Mouse (Mus musculus) liver, postnatal 0 days (tissue): ENCODE measurements around the gene Il4. TPM values are rescaled to one million over a fixed set of nuclear protein-coding genes. Genes with fewer than 3 reads are reported as not detected.

Experiments
- ATAC-seq: fragments of 200-750 bp; cut with Nextera tagmentation; 2 replicates; pipeline ENCODE4 v1.8.0; 2017; ENCODE audit warnings: mild to moderate bottlenecking, moderate library complexity
- DNase-seq: peaks from one replicate; pipeline ENCODE4 v3.0.0-alpha.2; 2016
- H3K27ac ChIP-seq: fragments of 300-500 bp; sonication (generic); 2 replicates; pipeline ENCODE4 v1.5.1; 2014; ENCODE audit warnings: antibody characterized with exemption, moderate library complexity, mild to moderate bottlenecking, low read depth
- H3K27me3 ChIP-seq: fragments of 300-500 bp; sonication (generic); 2 replicates; pipeline ENCODE4 v1.6.1; 2014; ENCODE audit warnings: low read length, control low read depth, mixed read lengths; ENCODE audit not compliant: insufficient read depth
- H3K36me3 ChIP-seq: fragments of 300-500 bp; sonication (generic); replicated peaks from 2 replicates; pipeline ENCODE4 v1.6.1; 2014; ENCODE audit warnings: mild to moderate bottlenecking, control low read depth, low read length, moderate library complexity, mixed read lengths; ENCODE audit not compliant: insufficient read depth
- H3K4me1 ChIP-seq: fragments of 300-500 bp; sonication (generic); 2 replicates; pipeline ENCODE4 v1.6.1; 2014; ENCODE audit warnings: antibody characterized with exemption, mild to moderate bottlenecking, control low read depth; ENCODE audit not compliant: insufficient read depth
- H3K4me2 ChIP-seq: fragments of 300-500 bp; sonication (generic); 2 replicates; pipeline ENCODE4 v1.6.1; 2014; ENCODE audit warnings: low read depth, mild to moderate bottlenecking, low read length, moderate library complexity, mixed read lengths
- H3K4me3 ChIP-seq: fragments of 300-500 bp; sonication (generic); 2 replicates; pipeline ENCODE4 v1.5.1; 2014; ENCODE audit warnings: low read depth, low read length
- H3K9ac ChIP-seq: fragments of 300-500 bp; sonication (generic); replicated peaks from 2 replicates; pipeline ENCODE4 v1.6.1; 2014; ENCODE audit warnings: mild to moderate bottlenecking, moderate library complexity
- H3K9me3 ChIP-seq: fragments of 300-500 bp; sonication (generic); 2 replicates; pipeline ENCODE4 v1.6.1; 2016; ENCODE audit warnings: mild to moderate bottlenecking, control low read depth, low read length, mixed read lengths
- CTCF ChIP-seq: sonication (generic); IDR thresholded peaks from 2 replicates; pipeline ENCODE4 v1.5.1; 2016; ENCODE audit warnings: antibody characterized with exemption, low read depth
- EP300 ChIP-seq: IDR thresholded peaks from 2 replicates; pipeline ENCODE4 v1.6.1; 2016; ENCODE audit warnings: antibody characterized with exemption, low read depth, mild to moderate bottlenecking
- WGBS: fragments of 180-500 bp; shearing (Covaris S2); extraction: QIAGEN DNeasy Blood & Tissue Kit; methylation state at CpG from one replicate; pipeline ENCODE4 v1.1.7; 2014; ENCODE audit not compliant: insufficient replicate concordance; 5-methylcytosine and 5-hydroxymethylcytosine counted together
- polyA plus RNA-seq: library from polyadenylated mRNA; unstranded; fragments of >200 nt; fragmentation: Nextera tagmentation; extraction: Ambion mirVana; gene quantifications from 2 replicates; pipeline ENCODE4 v1.2.1, GENCODE M21; 2015

Il4 gene
- polyA plus RNA-seq, 1 experiment from 2014 or later, result 0.28 TPM

DNA sequence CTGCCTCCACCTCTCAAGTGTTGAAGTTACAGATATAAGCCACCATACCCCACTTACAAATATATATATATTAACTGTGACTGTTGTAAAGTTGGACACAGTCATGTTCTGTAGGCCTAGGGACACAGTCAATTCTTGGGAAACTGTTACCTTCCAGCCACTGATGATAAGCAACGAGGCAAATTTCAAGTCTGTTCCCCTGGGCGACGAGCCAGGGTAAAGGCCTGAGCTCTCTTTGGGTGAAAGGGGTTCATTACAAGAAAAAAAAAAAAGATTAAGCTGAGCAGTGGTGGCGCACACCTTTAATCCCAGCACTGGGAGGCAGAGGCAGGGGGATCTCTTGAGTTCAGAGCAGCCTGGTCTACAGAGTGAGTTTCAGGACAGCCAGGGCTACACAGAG is 1.6 kb upstream of the Il4 start:
- H3K9me3 ChIP-seq, result no peaks in the 10 kb centered on the region
- no peak overlapping the region for H3K4me2 ChIP-seq
- no peak for ATAC-seq
- no peak overlapping the region for H3K9ac ChIP-seq
- no peaks in the 10 kb centered on the region for H3K27me3 ChIP-seq
- 58% methylated on average over 4 of the region's 4 CpGs for WGBS
- no peak overlapping the region for H3K27ac ChIP-seq
- no peak for DNase-seq
- H3K4me1 ChIP-seq, result peaks cover 6% of the 10 kb centered on the region
- H3K4me3 ChIP-seq, result no peak overlapping the region
- no peak for TF ChIP-seq EP300
- TF ChIP-seq CTCF, result no peak
- H3K36me3 ChIP-seq, result no peaks in the 10 kb centered on the region

DNA sequence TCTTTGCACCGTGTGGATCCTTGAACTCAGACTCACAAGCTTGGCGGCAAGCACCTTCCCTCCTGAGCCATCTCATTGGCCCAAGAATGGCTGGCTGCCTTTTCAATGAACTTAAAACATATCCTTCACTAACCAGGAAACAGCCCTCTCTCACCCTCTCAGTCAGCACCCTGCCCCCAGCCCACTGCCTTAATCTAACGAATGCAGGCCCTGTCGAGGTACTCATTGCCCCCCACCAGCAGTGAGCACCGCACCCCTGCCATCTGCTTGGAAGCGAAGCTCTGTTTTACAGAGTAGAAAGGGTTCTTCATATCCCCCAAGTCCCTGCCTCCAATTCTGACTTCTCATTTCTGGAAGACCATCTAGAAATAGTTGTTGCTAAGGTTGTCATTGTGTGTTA is 959 bp upstream of the Il4 start:
- H3K27ac ChIP-seq, result no peak overlapping the region
- no peak overlapping the region for H3K4me2 ChIP-seq
- ATAC-seq (peak; percentile 53; the same call in 1 of the 2 replicates), DNase-seq (no peak)
- no peaks in the 10 kb centered on the region for H3K27me3 ChIP-seq
- peaks cover 6% of the 10 kb centered on the region for H3K4me1 ChIP-seq
- H3K36me3 ChIP-seq, result no peaks in the 10 kb centered on the region
- H3K9ac ChIP-seq, result no peak overlapping the region
- WGBS, result 47% methylated on average over 6 of the region's 6 CpGs
- no peak overlapping the region for H3K4me3 ChIP-seq
- H3K9me3 ChIP-seq, result no peaks in the 10 kb centered on the region
- TF ChIP-seq CTCF (no peak), EP300 (no peak)

DNA sequence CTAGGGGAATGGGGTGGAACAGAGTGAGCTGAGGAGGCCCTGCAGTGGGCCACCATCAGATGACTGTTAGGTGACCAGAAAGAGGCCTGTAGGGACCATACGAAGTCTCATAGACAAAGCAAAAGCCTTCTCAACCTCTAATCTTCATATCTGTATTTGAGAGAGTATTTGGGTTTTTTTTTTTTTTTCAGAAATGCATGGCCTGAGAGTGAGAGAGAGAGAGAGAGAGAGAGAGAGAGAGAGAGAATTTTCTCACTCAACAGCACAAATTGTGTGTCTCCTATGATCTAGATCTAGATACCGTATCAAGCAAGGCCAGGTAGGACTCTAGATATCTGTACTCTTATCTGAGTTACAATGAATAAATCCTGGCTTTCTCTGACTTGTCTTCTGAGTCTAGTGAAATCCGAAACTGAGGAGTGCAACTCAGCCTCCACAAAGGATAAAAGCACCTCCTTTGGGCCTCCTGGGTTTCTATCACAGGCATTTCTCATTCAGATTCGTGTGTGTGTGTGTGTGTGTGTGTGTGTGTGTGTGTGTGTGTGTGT is 833 bp downstream of the Il4 start:
- ATAC-seq, result no peak

DNA sequence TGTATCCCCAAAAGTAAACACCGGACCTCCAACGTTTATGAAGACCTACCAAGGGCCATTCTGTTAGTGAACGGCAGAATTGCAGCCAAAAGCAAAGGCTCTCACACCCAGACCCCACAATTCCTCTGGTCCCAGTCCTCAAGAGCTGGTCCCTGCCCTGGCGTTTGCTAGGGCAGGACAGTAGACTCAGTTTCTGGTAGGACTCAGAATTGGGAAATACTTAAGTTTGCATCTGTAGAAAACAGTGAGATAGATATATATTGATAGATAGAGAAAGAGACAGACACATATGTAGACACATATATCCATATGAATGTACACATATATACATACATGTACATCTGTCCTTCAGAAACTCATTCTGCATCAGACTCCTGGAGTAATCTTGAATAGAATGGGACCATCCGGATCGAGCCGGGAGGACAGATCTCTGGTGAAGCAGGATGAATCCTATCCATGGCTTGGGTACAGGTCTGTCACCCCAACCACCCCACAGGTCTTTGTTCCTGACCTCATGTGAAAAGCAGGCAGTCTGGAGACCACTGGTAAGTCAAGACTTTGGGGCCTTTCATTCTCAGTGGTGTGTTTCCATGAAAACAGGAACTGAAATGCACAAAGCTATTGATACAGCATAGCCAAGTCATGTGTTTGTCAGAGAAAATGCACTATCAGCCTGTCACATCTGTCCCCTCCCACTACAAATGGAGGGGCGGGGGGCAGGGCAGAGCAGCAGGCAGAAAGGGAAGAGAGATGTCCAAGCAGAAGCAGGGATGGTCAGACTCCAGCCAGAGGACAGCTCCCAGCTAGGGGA is 1.5 kb downstream of the Il4 start:
- Histone ChIP-seq H3K36me3 (no peaks in the 10 kb centered on the region), H3K27me3 (no peaks in the 10 kb centered on the region), H3K9ac (no peak overlapping the region), H3K4me2 (0 out of 2 replicates have a peak overlapping the region, but pooled peaks have one; percentile 9), H3K9me3 (no peaks in the 10 kb centered on the region), H3K4me1 (peaks cover 6% of the 10 kb centered on the region), H3K4me3 (no peak overlapping the region), H3K27ac (no peak overlapping the region)
- 60% methylated on average over 8 of the region's 8 CpGs for WGBS
- ATAC-seq (peak; percentile 33; the same call in 1 of the 2 replicates), DNase-seq (peak; percentile 42)
- TF ChIP-seq EP300, result no peak
- no peak for TF ChIP-seq CTCF

More for the DNA sequence above, 833 bp downstream of the Il4 start:
- Histone ChIP-seq H3K27me3 (no peaks in the 10 kb centered on the region), H3K27ac (no peak overlapping the region), H3K9ac (no peak overlapping the region), H3K9me3 (no peaks in the 10 kb centered on the region), H3K4me1 (peaks cover 6% of the 10 kb centered on the region), H3K4me2 (no peak overlapping the region), H3K4me3 (no peak overlapping the region), H3K36me3 (no peaks in the 10 kb centered on the region)
- TF ChIP-seq EP300, result no peak
- TF ChIP-seq CTCF, result no peak
- DNase-seq, result no peak
- 53% methylated on average over 4 of the region's 4 CpGs for WGBS

DNA sequence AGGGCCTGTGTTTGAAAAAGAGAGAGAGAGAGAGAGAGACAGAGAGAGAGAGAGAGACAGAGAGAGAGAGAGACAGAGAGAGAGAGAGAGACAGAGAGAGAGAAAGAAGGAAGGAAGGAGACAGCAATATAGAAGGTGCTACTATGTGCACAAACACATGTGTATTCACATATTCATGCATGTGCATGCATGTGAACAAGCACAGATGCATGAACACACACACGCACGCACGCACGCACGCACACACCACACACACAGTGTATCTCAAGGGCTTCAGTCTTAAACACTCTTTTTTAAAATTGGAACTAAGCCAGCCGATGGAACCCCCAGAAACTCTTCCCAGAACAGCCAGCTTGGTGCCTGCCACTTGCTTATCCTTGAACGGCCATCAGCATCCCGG is 2.9 kb downstream of the Il4 start:
- ATAC-seq, result no peak
- Histone ChIP-seq H3K27me3 (no peaks in the 10 kb centered on the region), H3K4me2 (no peak overlapping the region), H3K4me1 (peaks cover 6% of the 10 kb centered on the region), H3K4me3 (no peak overlapping the region), H3K9me3 (no peaks in the 10 kb centered on the region), H3K27ac (no peak overlapping the region), H3K36me3 (no peaks in the 10 kb centered on the region), H3K9ac (no peak overlapping the region)
- WGBS, result 90% methylated on average over 8 of the region's 8 CpGs
- TF ChIP-seq EP300, result no peak
- no peak for TF ChIP-seq CTCF
- DNase-seq, result no peak

DNA sequence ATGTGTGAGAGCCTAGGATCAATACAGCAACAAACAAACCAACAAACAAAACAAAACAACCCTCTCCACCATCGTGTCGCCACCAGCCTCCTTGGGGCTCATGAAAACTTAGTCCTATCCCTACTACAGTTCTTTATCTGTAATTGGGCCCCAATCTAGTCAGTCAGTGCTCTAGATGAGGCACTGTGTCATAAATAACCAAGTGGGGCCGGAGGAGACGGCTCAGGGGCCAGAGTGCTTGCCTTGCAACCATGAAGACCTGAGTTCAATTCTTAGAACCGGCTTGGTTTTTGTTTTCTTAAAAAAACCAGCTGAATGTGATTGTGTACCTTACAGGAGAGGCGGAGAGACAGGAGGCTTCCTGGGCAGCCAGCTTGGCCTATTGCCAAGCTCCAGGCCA is 3.3 kb downstream of the Il4 start:
- no peak for ATAC-seq
- H3K9ac ChIP-seq, result no peak overlapping the region
- H3K27ac ChIP-seq, result no peak overlapping the region
- TF ChIP-seq EP300, result no peak
- TF ChIP-seq CTCF, result no peak
- WGBS, result 43% methylated on average over 6 of the region's 6 CpGs
- H3K4me3 ChIP-seq, result no peak overlapping the region
- no peak overlapping the region for H3K4me2 ChIP-seq
- DNase-seq, result no peak
- no peaks in the 10 kb centered on the region for H3K9me3 ChIP-seq
- no peaks in the 10 kb centered on the region for H3K36me3 ChIP-seq
- H3K27me3 ChIP-seq, result no peaks in the 10 kb centered on the region
- peaks cover 6% of the 10 kb centered on the region for H3K4me1 ChIP-seq
